Mouse (Mus musculus): Measurements from ENCODE around the gene Ints11.

- TF ChIP-seq GATA1 (IDR thresholded peaks at IDR 0.05; ENCODE audit: borderline replicate concordance, low read length): no peak
- no peak for TF ChIP-seq FLI1 (IDR thresholded peaks at IDR 0.05; ENCODE audit: low read length)
These were observed 37.5 kb upstream of the Ints11 start for GRCm38 (mm10) chr4:155831831-155832230.
